Mouse (Mus musculus) forebrain, embryonic 10.5 days (tissue): Measurements from ENCODE around the gene Arl15. TPM values are rescaled to one million over a fixed set of nuclear protein-coding genes. Genes with fewer than 3 reads are reported as not detected.

Experiments used
- DNase-seq: peaks from one replicate; pipeline ENCODE4 v3.0.0-alpha.2; 2017; ENCODE audit warnings: low spot score; ENCODE audit errors: extremely low spot score
- H3K27ac ChIP-seq: fragments of 300-500 bp; sonication (generic); 2 replicates; pipeline ENCODE4 v1.5.1; 2016; ENCODE audit warnings: mild to moderate bottlenecking
- H3K27me3 ChIP-seq: fragments of 300-500 bp; sonication (generic); 2 replicates; pipeline ENCODE4 v1.6.1; 2016; ENCODE audit warnings: mild to moderate bottlenecking; ENCODE audit not compliant: poor library complexity, severe bottlenecking
- H3K36me3 ChIP-seq: fragments of 300-500 bp; sonication (generic); replicated peaks from 2 replicates; pipeline ENCODE4 v1.6.1; 2016; ENCODE audit warnings: mild to moderate bottlenecking, moderate library complexity
- H3K4me1 ChIP-seq: fragments of 300-500 bp; sonication (generic); 2 replicates; pipeline ENCODE4 v1.6.1; 2016
- H3K4me3 ChIP-seq: fragments of 300-500 bp; sonication (generic); 2 replicates; pipeline ENCODE4 v1.5.1; 2016; ENCODE audit warnings: mild to moderate bottlenecking, moderate library complexity
- H3K9me3 ChIP-seq: fragments of 300-500 bp; sonication (generic); 2 replicates; pipeline ENCODE4 v1.6.1; 2016; ENCODE audit warnings: mild to moderate bottlenecking, moderate library complexity
- WGBS: fragments of 180-500 bp; shearing (Covaris S2); methylation state at CpG from one replicate; pipeline ENCODE4 v1.1.7; 2016; 5-methylcytosine and 5-hydroxymethylcytosine counted together
- polyA plus RNA-seq: library from polyadenylated mRNA; unstranded; fragments of >200 nt; fragmentation: Nextera tagmentation; extraction: Ambion mirVana; gene quantifications from 2 replicates; pipeline ENCODE4 v1.2.1, GENCODE M21; 2016

Gene Arl15
- polyA plus RNA-seq, 1 experiment from 2014 or later, result 11.6 TPM

- Histone ChIP-seq H3K4me3 (no peak overlapping the region), H3K27ac (no peak overlapping the region), H3K9me3 (no peaks in the 10 kb centered on the region), H3K36me3 (peaks cover 22% of the 10 kb centered on the region), H3K27me3 (peaks cover 11% of the 10 kb centered on the region; the same call in 1 of the 2 replicates), H3K4me1 (peaks cover 40% of the 10 kb centered on the region)
- no peak for DNase-seq
- 93% methylated on average over 7 of the region's 7 CpGs for WGBS
Observed at GRCm38 (mm10) chr13:113972401-113972800, 178.1 kb downstream of the Arl15 start.

GRCm38 (mm10) chr13:113974866-113975265, 180.6 kb downstream of the Arl15 start:
- no peak for DNase-seq
- Histone ChIP-seq H3K9me3 (no peaks in the 10 kb centered on the region), H3K4me1 (peaks cover 49% of the 10 kb centered on the region), H3K36me3 (no peaks in the 10 kb centered on the region), H3K27me3 (peaks cover 19% of the 10 kb centered on the region), H3K27ac (no peak overlapping the region), H3K4me3 (no peak overlapping the region)
- WGBS, result 89% methylated on average over 1 of the region's 1 CpGs

- Histone ChIP-seq H3K27me3 (peaks cover 23% of the 10 kb centered on the region), H3K4me1 (peaks cover 58% of the 10 kb centered on the region), H3K9me3 (no peaks in the 10 kb centered on the region), H3K27ac (peak overlapping the region; percentile 56; the same call in 1 of the 2 replicates), H3K36me3 (no peaks in the 10 kb centered on the region), H3K4me3 (0 out of 2 replicates have a peak overlapping the region, but pooled peaks have one; percentile 3)
- WGBS, result 19% methylated on average over 6 of the region's 6 CpGs
- no peak for DNase-seq
Observed at GRCm38 (mm10) chr13:113975722-113976121, 181.4 kb downstream of the Arl15 start.

GRCm38 (mm10) chr13:113976936-113977335, 182.6 kb downstream of the Arl15 start:
- Histone ChIP-seq H3K27me3 (peaks cover 23% of the 10 kb centered on the region), H3K4me1 (peaks cover 70% of the 10 kb centered on the region), H3K4me3 (no peak overlapping the region), H3K27ac (no peak overlapping the region), H3K36me3 (no peaks in the 10 kb centered on the region), H3K9me3 (no peaks in the 10 kb centered on the region)
- 89% methylated on average over 4 of the region's 4 CpGs for WGBS
- DNase-seq, result no peak

- H3K4me3 ChIP-seq, result peak overlapping the region; percentile 23; the same call in 1 of the 2 replicates
Observed at GRCm38 (mm10) chr13:113980739-113981460, 186.6 kb downstream of the Arl15 start.

GRCm38 (mm10) chr13:113981461-113982000, 187.2 kb downstream of the Arl15 start:
- 23% methylated on average over 9 of the region's 9 CpGs for WGBS
- peak overlapping the region; percentile 72 for H3K27ac ChIP-seq
- no peaks in the 10 kb centered on the region for H3K36me3 ChIP-seq
- peak; percentile 71 for DNase-seq
- H3K4me3 ChIP-seq, result peak overlapping the region; percentile 23; the same call in 1 of the 2 replicates
- H3K27me3 ChIP-seq, result peaks cover 12% of the 10 kb centered on the region
- no peaks in the 10 kb centered on the region for H3K9me3 ChIP-seq
- H3K4me1 ChIP-seq, result peaks cover 54% of the 10 kb centered on the region

More at GRCm38 (mm10) chr13:113980739-113981460, 186.6 kb downstream of the Arl15 start:
- 30% methylated on average over 15 of the region's 15 CpGs for WGBS
- H3K36me3 ChIP-seq, result no peaks in the 10 kb centered on the region
- H3K9me3 ChIP-seq, result no peaks in the 10 kb centered on the region
- peaks cover 12% of the 10 kb centered on the region for H3K27me3 ChIP-seq
- DNase-seq, result no peak
- H3K4me1 ChIP-seq, result peaks cover 60% of the 10 kb centered on the region
- H3K27ac ChIP-seq, result peak overlapping the region; percentile 72

GRCm38 (mm10) chr13:113983633-113984032, 189.3 kb downstream of the Arl15 start:
- Histone ChIP-seq H3K4me1 (peaks cover 52% of the 10 kb centered on the region), H3K36me3 (no peaks in the 10 kb centered on the region), H3K27me3 (peaks cover 12% of the 10 kb centered on the region), H3K9me3 (no peaks in the 10 kb centered on the region), H3K27ac (no peak overlapping the region), H3K4me3 (no peak overlapping the region)
- 37% methylated on average over 6 of the region's 6 CpGs for whole genome bisulfite sequencing
- no peak for DNase-seq

- no peak overlapping the region for H3K4me3 ChIP-seq
- H3K36me3 ChIP-seq, result peaks cover 4% of the 10 kb centered on the region
- no peak for DNase-seq
- 94% methylated on average over 4 of the region's 4 CpGs for WGBS
- H3K9me3 ChIP-seq, result no peaks in the 10 kb centered on the region; the same call in 1 of the 2 replicates
- peaks cover 8% of the 10 kb centered on the region for H3K27me3 ChIP-seq
- H3K4me1 ChIP-seq, result peaks cover 46% of the 10 kb centered on the region
- no peak overlapping the region for H3K27ac ChIP-seq
Observed at GRCm38 (mm10) chr13:113984491-113984890, 190.2 kb downstream of the Arl15 start.

GRCm38 (mm10) chr13:113986864-113987562, 192.7 kb downstream of the Arl15 start:
- H3K27me3 ChIP-seq, result no peaks in the 10 kb centered on the region
- no peak overlapping the region for H3K4me3 ChIP-seq
- WGBS, result 93% methylated on average over 13 of the region's 13 CpGs
- H3K4me1 ChIP-seq, result peaks cover 27% of the 10 kb centered on the region
- DNase-seq, result no peak
- no peaks in the 10 kb centered on the region; the same call in 1 of the 2 replicates for H3K9me3 ChIP-seq
- no peak overlapping the region for H3K27ac ChIP-seq
- peaks cover 4% of the 10 kb centered on the region for H3K36me3 ChIP-seq

GRCm38 (mm10) chr13:113990247-113990646, 195.9 kb downstream of the Arl15 start:
- Histone ChIP-seq H3K36me3 (peaks cover 4% of the 10 kb centered on the region), H3K4me3 (no peak overlapping the region), H3K27me3 (no peaks in the 10 kb centered on the region), H3K4me1 (peaks cover 16% of the 10 kb centered on the region), H3K27ac (no peak overlapping the region), H3K9me3 (no peaks in the 10 kb centered on the region; the same call in 1 of the 2 replicates)
- WGBS, result 91% methylated on average over 3 of the region's 3 CpGs
- no peak for DNase-seq

- Histone ChIP-seq H3K4me1 (peaks cover 20% of the 10 kb centered on the region), H3K4me3 (no peak overlapping the region), H3K36me3 (peaks cover 4% of the 10 kb centered on the region), H3K27me3 (no peaks in the 10 kb centered on the region), H3K27ac (no peak overlapping the region), H3K9me3 (no peaks in the 10 kb centered on the region; the same call in 1 of the 2 replicates)
- no peak for DNase-seq
- 87% methylated on average over 10 of the region's 10 CpGs for WGBS
Observed at GRCm38 (mm10) chr13:113990701-113991100, 196.4 kb downstream of the Arl15 start.

GRCm38 (mm10) chr13:113993066-113993465, 198.8 kb downstream of the Arl15 start:
- Histone ChIP-seq H3K27ac (no peak overlapping the region), H3K9me3 (no peaks in the 10 kb centered on the region; the same call in 1 of the 2 replicates), H3K4me3 (no peak overlapping the region), H3K4me1 (peaks cover 23% of the 10 kb centered on the region), H3K36me3 (peaks cover 4% of the 10 kb centered on the region), H3K27me3 (no peaks in the 10 kb centered on the region)
- no peak for DNase-seq
- WGBS, result 95% methylated on average over 2 of the region's 2 CpGs
